Mouse (Mus musculus): ENCODE results near the gene Olfm3.
A peak's percentile ranks its signal among the peaks of the same experiment; 100 is the strongest.

Gene Olfm3

DNA sequence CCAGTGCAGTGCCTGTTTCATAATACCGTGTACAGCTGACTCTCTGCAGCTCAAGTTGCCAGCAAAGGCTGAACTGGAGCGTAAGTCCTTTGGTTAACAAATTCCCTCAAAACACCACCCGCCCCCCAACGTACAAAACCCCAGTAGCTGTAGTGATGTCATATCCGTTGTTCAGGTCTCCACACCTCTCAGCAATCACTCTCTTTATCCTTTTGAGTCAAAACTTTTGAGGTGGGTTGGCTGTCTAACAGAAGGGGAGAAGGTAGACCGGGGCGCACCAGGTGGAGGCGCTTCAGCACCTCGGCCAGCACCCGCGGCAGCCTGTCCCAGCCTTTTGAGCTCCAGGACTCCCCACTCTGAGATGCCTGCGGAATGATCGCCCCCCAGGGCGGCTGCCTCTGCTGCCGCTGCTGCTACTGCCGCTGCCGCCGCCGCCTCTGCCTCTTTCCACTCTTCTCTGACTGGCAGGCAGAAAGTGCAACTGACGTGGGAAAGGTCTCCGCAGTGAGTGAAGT, at the start of gene Olfm3:
Olfm3 (plus strand) TSS at position 155 of the 515 bp plus-strand sequence.
- DNase-seq (ENCODE audit: extremely low read depth, low read depth) = no peak

DNA sequence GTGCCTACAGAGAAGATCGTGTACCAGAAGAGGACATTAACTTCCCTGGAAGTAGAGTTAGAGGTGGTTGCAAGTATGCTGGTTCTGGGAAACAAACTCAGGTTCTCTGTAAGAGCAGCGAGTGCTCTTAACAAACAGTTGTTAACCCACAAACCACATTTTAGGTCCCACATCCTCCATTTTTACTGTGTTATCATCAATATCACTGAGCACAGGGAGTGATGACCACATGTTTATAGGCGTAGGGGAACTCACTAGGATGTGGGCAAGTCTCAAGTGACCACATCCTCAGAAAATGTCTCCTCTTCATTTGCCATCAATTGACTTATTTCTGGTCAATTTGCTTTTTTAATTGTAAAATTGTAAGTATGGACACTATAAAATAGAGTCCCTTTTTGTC, 14.1 kb upstream of the Olfm3 start:
- DNase-seq (ENCODE audit: extremely low read depth, low read depth) = peak; percentile 8

DNA sequence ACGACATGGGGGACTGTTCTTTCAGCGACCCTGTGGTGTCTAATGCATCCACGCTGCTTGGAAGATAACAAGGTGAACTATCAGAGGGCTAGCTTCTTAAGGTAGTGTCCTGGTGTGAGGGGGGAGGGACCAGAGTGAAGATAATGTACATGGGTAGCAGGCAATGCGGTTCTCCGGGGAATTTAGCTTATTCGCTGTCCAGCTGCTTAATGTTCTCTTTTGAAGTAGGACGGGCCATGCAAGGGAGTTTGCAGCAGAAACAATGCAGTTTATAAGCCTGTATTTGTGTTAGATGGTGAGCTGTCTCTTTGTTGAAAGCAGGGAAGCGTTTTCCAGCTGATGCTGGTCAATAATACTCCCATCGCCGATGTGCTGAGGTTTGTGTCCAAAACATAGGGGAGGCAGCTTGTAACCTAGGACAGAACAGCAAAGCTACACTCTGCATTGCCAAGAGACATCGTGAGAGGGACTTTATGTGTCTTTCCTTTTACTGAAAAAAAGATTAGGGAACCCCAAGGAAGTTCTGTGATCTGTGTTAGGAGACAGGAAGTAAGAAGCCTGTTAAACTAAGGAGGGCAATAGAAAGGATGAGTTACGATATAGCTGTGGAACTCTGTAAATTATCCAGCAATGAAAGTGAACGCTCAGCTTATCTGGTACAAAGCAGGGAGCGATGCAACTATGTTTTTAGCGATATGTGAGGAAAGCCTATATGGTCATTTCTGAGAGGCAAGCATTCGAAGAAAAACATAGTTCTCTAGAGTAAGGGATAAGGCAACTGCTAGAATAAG, 950 bp downstream of the Olfm3 start:
- no peak for DNase-seq (ENCODE audit: extremely low read depth, low read depth)

DNA sequence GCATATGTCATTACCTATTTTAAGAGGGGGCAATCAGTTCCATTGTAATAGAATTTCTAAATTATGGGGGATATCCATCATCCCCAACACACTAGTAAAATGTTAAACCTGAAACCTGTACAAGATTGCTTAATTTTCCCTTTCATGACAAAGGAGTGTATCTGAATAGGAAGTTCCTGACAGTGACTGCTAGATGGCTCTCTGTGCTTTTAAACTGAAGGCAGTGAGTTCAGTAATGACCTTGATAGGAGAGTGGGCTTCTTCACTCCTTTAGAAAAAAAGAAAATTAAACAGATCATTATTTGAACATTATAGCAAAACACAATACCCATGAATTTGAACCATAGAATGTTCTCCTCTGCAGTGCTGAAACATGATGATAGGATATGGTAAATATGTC, 3.7 kb downstream of the Olfm3 start:
- no peak for DNase-seq (ENCODE audit: extremely low read depth, low read depth)

DNA sequence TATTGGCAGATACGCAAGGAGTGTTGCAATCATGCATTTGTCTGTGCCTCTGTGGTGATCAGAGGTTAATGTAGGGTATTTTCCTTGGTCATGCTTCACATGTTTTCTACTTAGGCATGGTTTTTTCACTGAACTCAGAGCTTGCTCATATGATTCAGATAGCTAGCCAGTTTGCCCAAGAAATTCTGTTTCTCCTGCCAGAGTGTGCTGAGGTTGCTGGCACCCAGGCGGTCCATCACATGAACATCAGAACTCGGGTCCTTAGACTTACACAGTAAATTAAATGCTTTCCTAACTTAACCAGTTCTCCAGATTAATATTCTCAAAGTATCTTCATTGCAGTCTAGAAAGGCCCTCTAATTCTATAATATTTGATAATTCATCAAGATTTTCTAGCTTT, 5.0 kb downstream of the Olfm3 start:
- no peak for DNase-seq (ENCODE audit: extremely low read depth, low read depth)

DNA sequence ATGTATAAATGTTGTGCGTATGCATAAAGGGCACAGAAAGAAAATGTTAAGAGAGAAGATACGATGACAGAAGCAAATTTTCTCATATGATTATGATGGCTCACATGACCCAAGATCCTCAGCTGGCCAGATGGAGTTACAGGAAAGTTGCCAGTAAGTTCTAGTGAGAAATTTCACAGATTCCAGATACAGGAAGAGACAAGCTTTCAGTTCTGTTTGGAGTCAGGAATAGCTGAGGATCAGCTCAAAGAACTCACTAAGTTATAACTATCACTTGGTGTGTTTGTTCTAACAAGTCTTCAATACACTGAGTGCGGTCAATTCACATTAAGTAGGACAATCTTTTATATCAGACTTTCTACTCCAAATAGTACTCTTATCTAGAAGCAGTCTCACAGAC, 16.2 kb downstream of the Olfm3 start:
- DNase-seq (ENCODE audit: extremely low read depth, low read depth) = no peak

DNA sequence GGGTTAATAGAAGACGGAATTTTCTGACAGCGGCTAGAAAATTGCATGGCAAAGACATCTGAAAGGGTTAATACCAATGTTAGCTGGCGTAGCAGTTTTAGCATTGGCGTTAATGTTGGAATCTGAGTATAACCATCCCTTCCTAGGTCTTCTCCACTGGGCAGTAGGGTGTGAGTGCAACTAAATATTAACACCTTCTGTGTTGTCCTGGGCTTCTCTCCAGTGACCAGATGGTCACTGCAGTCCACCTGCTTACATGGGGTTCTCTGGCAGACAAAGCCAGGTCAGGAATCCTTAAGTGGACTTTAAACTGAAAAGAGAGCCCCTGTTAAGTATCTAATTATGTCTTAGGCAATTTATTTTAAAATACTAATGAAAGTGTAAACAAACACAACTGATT, 25.7 kb downstream of the Olfm3 start:
- DNase-seq (ENCODE audit: extremely low read depth, low read depth) = no peak

DNA sequence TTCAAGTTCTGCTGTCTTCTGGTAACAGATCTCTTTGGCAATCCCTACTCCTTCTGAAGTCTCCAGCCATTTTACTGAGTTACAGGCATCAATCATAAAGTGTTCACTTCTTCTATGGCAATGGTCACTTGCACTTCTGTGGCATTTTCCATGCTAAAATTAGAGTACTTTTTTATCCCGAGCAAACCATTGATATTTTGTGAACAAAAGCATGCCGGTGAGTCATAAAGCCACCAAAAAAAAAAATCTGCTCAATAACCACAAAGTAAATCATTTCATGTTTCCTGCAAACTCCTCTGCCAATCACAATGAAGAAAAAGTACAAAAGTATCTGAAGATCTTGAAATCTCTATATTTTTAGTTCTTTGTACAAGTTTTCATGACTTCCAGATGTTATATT, 26.5 kb downstream of the Olfm3 start:
- no peak for DNase-seq (ENCODE audit: extremely low read depth, low read depth)

DNA sequence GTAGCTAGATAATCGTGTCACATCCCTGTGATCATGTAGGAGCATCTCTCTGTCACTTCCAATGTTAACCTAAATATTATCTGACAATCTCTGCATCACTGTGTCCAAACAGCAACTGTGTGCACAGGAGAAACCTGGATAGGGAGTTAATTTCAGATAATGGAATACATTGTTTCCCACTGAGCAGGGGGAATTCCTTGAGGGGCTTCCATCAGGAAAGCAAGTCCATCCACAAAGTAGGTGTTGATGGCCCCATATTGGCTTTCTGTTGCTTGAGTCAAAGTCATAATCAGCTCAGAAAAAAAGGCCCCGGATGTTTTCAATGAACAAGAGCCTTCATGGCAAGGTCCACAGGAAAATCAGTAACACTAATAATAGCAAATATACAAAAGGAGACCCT, 26.9 kb downstream of the Olfm3 start:
- no peak for DNase-seq (ENCODE audit: extremely low read depth, low read depth)

DNA sequence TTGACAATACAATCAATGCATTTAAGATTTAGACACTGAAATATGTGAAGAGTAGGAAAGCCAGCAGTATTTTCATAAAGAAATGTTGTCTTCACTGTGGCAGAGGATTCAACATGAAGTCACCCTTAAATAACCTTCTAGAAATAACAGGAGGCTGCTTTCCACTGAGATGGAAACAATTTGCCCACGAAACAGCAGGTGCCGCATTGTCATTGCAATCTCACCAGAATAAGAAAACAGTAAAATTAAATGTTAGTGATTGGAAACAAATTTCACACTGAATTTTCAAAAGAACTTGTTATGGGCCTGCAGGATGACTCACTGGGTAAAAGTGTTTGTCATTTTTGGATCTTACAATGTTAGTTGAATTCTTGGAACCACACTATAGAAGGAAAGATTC, 29.0 kb downstream of the Olfm3 start:
- DNase-seq (ENCODE audit: extremely low read depth, low read depth) = no peak

DNA sequence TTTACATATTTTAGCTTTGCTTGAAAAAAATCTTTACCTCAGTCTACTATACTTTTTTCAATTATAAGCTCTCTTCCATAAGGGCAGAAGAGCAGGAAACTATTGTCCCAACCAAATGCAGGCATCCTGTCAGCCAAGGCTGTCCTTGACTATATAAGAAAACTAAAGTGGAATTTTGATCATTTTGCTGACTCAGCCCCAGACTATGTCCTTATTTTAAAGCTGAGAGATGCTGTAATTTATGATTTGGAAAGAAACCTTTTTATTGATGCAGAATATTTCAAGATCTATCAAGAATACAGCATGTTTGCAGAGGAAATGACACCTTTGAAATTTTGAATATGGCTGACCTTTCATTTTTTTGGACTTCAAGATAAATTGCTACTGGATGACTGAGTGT, 51.0 kb downstream of the Olfm3 start:
- DNase-seq (ENCODE audit: extremely low read depth, low read depth) = no peak

DNA sequence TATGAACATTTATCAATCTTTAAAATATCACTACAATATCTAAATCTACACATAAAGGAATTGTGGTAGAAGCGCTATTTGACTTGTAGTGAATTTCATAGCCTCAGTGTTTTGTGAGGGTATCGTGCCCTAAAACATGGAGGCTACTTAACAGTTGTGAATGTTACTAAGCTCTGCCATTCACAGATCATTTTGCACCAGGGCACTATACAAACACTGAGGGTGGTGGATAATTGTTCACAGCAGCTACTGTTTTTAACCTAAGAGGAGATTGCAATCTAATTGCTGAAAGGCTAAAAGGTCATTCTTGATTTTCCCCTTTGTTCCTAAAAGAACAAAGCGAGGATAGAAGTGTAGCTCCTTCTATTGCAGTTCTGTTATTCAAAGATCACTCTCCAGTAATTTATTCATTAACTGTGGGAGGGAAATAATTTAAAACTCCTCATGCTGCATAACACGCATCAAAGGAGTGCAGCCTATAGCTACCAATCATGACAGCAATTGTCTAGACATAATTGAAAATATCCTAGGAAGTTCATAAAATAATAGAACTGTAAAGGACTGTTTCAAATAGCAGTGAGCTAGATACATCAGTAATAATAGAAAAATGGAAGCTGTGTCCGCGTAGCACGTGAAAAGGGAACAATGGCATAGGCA, 55.6 kb downstream of the Olfm3 start:
- no peak for DNase-seq (ENCODE audit: extremely low read depth, low read depth)

DNA sequence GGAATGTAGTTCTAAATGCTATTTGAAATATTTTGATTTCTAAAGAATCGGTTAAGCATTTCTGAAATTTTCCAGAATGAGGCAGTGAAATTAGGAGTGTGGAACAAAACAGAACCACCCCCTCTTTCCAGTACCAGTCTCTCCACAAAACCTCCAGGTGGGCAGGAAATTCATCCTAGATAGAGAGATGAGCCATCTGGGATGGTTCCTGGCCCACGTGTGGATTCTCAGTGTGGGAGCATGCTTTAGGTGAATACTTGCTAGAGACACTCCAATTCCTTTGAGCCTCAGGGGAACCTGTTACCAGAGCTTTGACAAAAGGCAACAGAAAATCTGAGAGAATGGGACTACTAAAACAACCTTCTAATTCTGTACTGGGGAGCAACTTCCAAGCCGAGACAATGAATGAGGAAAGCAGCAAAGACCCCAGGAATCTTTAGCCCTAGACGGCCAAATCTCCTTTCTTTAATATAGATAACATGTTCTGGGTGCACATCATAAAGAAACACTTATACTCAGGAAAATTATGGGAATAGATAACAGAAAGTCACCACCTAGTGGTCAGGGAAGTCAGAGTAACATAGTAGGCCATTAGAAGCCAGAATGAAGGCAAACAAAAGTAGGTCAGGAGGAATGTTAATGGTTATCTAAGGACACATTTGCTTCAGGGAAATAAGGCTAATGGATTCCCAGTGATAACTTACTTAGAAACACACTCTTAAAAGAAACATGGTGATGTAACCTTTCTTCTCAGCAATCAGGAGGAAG, 58.6 kb downstream of the Olfm3 start:
- DNase-seq (ENCODE audit: extremely low read depth, low read depth) = no peak

DNA sequence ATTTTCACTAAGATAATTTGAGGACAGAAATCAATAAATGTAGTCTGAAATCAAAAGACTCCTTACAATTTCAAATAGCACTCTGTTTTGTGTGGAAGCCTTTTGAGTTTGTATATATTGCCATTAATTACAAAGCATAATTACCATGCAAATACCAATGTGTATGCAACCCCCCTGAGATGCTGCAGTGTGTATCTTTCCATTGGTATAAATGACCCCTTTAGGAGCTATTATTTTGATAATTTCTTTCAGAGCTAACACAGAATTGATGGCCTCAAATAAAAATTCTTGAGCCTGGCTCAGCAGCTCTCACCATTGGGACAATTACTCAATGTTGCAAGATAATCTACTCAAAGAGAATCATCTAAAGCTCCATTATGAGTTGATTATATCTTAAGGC, 67.3 kb downstream of the Olfm3 start:
- DNase-seq (ENCODE audit: extremely low read depth, low read depth) = no peak

DNA sequence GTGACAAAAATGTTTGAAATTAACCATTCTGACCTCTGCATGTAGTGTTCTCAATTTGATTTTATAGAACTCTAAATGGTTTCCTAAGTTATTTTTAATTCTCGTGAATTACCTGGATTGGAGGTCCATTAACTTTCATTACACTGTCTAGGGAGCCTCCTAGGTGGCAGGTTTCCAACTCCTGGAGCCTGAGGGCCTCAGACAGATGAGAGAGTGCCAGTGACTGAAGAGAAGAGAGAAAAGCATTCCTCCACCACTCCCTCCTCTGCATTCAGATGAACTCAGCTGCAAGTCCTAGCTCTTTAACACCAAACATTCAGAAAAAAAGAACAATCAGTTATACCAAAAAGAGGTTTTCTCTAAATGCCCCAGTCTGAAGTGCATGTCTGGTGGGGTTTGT, 68.6 kb downstream of the Olfm3 start:
- DNase-seq (ENCODE audit: extremely low read depth, low read depth) = no peak

DNA sequence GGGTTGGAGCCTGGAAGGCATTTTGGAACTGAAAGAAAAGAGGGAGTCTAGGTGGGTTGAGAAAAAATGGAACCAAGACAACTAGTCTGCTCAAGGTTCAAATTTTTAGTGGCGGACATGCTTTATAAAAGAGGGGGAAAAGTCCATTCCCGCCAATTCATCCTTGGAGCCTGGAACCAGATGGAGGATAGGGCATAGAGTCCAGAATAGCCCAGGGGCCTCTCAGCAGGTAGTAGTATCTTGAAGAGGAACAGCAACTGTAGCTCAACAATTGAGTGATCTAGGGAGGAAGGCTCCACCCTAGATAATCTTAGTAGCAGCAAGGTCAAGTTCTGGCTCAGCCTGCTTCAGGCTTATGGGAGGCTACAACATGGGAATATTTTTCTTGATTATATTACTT, 87.0 kb downstream of the Olfm3 start:
- DNase-seq (ENCODE audit: extremely low read depth, low read depth) = no peak

DNA sequence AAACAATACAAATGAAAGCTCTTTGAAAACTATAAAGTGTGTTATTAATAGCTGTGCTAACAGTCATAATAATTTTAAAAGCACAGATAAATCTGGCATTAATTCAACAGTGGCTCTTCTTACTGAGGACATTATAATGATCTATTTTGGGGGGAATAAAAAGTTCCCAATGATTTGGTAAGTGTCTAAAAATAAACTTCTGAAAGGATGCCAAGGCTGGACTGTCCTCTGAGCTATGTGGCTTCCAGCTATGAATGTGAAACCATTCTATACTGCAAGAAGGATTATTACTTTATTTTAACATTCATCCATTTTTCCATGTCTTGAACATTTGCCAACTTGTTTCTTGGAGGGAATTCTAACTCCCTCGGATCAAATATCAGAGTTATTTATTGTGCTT, 92.1 kb downstream of the Olfm3 start:
- no peak for DNase-seq (ENCODE audit: extremely low read depth, low read depth)

DNA sequence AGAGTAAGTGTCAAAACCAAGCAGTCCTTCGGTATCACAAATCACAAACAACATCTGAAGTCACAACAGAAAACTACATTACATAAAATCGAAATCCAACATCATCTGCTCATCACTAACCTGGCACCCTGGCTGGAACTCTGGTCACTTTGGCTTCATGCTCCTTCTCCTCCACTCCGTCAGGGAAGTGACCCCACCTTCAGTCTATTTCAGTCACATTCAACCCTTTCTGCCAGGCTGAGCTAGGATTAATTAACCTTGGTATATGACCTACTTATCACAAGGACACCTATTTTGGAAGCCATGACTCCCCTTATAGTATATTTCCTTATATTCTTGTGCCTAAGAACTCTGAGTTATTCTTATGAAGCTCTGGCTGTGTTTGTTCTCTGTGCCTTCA, 123.7 kb downstream of the Olfm3 start:
- DNase-seq (ENCODE audit: extremely low read depth, low read depth) = no peak

DNA sequence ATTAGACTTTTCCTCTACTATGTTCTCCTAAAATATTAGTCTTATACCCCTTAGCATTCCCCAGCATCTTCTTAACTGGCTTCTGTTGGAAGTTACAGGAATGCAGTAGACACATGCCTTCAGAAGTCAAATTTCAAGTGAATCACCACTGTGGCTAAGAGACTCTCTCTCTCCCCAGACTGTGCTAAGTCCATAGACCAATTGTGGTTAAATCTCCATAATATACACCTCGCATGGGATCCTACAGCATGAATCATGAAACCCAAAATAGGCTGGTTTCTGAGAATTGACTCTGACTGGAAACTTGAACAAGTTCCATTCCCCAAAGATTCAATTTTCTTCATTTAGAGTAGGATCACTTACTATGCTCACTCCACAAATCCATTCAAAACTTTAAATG, 124.2 kb downstream of the Olfm3 start:
- DNase-seq (ENCODE audit: extremely low read depth, low read depth) = no peak

DNA sequence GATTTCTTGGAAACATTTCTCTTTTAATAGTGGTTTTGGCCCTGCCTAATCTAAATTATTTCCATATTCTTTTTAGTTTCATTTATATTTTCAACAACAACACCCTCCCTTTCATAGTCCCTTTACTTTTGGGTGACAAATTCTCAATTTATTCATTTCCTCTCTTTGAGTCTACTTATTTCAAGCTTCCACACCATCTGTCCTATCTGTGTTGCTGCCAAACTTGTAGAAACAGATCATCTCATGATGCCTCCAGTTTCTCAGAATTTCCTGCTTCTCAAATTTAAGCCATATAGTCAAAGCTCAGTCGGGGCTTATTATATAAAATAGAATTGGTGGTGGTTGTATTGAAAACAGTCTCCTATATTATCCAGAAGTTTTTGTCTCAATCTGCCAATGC, 124.7 kb downstream of the Olfm3 start:
- DNase-seq (ENCODE audit: extremely low read depth, low read depth) = no peak

DNA sequence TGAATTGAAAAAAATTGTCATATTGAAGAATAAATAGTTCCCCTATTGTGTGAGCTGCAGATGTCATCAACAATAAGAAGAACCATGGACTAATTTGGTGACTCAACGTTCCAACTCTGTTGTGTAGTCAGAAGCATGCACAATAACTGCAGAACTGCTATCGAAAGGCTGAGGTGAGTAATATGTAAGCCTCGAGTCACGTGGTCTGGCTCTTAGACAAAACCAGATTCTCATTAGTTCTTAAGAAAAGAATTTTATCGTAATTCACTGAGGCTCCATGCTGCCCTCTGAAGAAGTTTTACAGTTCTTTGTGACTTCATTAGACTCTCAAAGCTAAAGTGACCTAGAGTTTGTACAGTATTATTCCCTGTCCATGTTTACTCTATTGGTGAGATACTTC, 145.2 kb downstream of the Olfm3 start:
- no peak for DNase-seq (ENCODE audit: extremely low read depth, low read depth)

DNA sequence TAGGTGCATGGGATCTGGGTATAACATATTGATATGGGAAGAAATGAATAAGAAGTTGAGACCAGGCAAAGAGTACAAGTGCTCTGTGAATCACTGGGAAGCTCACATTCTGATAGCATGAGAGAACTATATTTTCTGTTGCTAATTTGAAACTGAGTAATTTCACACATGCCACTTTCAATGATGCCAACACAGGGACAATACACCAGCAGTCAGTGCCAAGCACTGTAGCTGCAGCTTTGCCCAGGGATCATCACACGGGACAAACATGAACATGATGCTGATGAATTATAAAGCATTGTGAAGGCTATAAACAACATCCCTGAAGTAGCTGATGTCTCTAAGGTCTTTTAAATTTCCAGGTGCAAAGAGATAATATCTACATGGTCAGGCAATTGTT, 161.0 kb downstream of the Olfm3 start:
- DNase-seq (ENCODE audit: extremely low read depth, low read depth) = no peak

All from MEL-GATA-1-ER (cell line).